Mouse (Mus musculus) lung, embryonic 16.5 days (tissue): ENCODE data around the gene Mrgprd. TPM values are rescaled to one million over a fixed set of nuclear protein-coding genes. Genes with fewer than 3 reads are reported as not detected.

ENCODE experiments used
- ATAC-seq: fragments of 200-750 bp; cut with Nextera tagmentation; 2 replicates; pipeline ENCODE4 v1.8.0; 2017; ENCODE audit warnings: low read depth, mild to moderate bottlenecking, moderate library complexity
- H3K27ac ChIP-seq: fragments of 300-500 bp; sonication (generic); 2 replicates; pipeline ENCODE4 v1.5.1; 2014; ENCODE audit warnings: mild to moderate bottlenecking, control low read depth, low read length
- H3K27me3 ChIP-seq: fragments of 300-500 bp; sonication (generic); 2 replicates; pipeline ENCODE4 v1.6.1; 2014; ENCODE audit warnings: low read depth, low read length, mixed read lengths; ENCODE audit not compliant: control insufficient read depth, insufficient read depth
- H3K36me3 ChIP-seq: fragments of 300-500 bp; sonication (generic); 2 replicates; pipeline ENCODE4 v1.6.1; 2014; ENCODE audit warnings: low read length; ENCODE audit not compliant: control insufficient read depth, insufficient read depth
- H3K4me1 ChIP-seq: fragments of 300-500 bp; sonication (generic); replicated peaks from 2 replicates; pipeline ENCODE4 v1.6.1; 2014; ENCODE audit warnings: low read length, mixed read lengths; ENCODE audit not compliant: control insufficient read depth, insufficient read depth
- H3K4me2 ChIP-seq: fragments of 300-500 bp; sonication (generic); 2 replicates; pipeline ENCODE4 v1.6.1; 2014; ENCODE audit warnings: low read depth, low read length, control low read depth
- H3K4me3 ChIP-seq: fragments of 300-500 bp; sonication (generic); 2 replicates; pipeline ENCODE4 v1.5.1; 2014; ENCODE audit warnings: mild to moderate bottlenecking, low read length, control low read depth
- H3K9ac ChIP-seq: fragments of 300-500 bp; sonication (generic); 2 replicates; pipeline ENCODE4 v1.6.1; 2014; ENCODE audit warnings: low read length, control low read depth
- H3K9me3 ChIP-seq: fragments of 300-500 bp; sonication (generic); 2 replicates; pipeline ENCODE4 v1.6.1; 2016; ENCODE audit warnings: low read length; ENCODE audit not compliant: control insufficient read depth
- WGBS: fragments of 180-500 bp; shearing (Covaris S2); extraction: QIAGEN DNeasy Blood & Tissue Kit; methylation state at CpG from one replicate; pipeline ENCODE4 v1.1.7; 2014; 5-methylcytosine and 5-hydroxymethylcytosine counted together
- polyA plus RNA-seq: library from polyadenylated mRNA; unstranded; fragments of >200 nt; fragmentation: Nextera tagmentation; extraction: Ambion mirVana; gene quantifications from 2 replicates; pipeline ENCODE4 v1.2.1, GENCODE M21; 2015

Gene Mrgprd
- polyA plus RNA-seq, 1 experiment from 2014 or later, result not detected

DNA sequence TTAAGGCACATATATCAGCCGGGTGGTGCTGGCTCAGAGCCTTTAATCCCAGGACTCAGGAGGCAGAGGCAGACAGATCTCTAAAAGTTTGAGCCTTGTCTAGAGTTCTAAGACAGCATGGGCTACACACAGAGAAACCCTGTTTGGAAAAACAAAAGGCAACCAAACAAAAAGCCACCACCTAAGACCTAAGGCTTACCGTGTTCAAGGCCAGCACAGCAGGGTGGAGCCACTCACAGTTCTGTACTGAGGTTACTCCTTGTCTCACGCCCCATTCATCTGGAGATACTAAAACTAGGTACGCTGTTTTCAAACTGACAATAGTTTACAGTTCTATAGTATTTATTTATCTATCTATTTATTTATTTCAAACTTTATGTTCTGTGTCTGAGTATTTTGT lies 29.2 kb upstream of the Mrgprd start:
- no peak overlapping the region for H3K9ac ChIP-seq
- peaks cover 14% of the 10 kb centered on the region for H3K4me1 ChIP-seq
- ATAC-seq, result no peak
- H3K36me3 ChIP-seq, result no peaks in the 10 kb centered on the region
- no peak overlapping the region for H3K27ac ChIP-seq
- WGBS, result 77% methylated on average over 4 of the region's 4 CpGs
- H3K4me2 ChIP-seq, result no peak overlapping the region
- no peak overlapping the region for H3K4me3 ChIP-seq
- no peaks in the 10 kb centered on the region for H3K27me3 ChIP-seq
- H3K9me3 ChIP-seq, result no peaks in the 10 kb centered on the region

DNA sequence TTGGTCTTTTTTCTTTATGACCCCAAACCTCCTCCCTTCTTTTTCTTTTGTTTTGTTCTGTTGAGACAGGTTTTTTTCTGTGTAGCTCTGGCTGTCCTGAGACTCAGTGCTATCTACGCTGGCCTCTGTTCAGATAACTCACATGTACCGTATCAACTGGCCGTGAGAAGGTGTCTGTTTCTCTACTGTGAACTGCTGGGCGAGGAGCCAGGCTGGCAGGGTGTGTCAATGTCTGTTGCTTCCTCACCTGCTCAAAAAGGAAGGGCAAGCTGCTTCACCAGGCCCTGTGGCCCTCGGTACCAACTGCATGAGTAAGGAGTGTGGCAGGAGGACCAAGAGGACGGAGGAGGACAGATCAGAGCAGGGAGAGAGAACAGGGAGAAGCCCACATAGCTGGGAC lies 27.2 kb upstream of the Mrgprd start:
- H3K9me3 ChIP-seq, result no peaks in the 10 kb centered on the region
- no peak overlapping the region for H3K27ac ChIP-seq
- no peak overlapping the region for H3K4me2 ChIP-seq
- peaks cover 8% of the 10 kb centered on the region for H3K4me1 ChIP-seq
- H3K4me3 ChIP-seq, result no peak overlapping the region
- 58% methylated on average over 6 of the region's 6 CpGs for WGBS
- ATAC-seq, result no peak
- no peaks in the 10 kb centered on the region for H3K27me3 ChIP-seq
- no peaks in the 10 kb centered on the region for H3K36me3 ChIP-seq
- H3K9ac ChIP-seq, result no peak overlapping the region

DNA sequence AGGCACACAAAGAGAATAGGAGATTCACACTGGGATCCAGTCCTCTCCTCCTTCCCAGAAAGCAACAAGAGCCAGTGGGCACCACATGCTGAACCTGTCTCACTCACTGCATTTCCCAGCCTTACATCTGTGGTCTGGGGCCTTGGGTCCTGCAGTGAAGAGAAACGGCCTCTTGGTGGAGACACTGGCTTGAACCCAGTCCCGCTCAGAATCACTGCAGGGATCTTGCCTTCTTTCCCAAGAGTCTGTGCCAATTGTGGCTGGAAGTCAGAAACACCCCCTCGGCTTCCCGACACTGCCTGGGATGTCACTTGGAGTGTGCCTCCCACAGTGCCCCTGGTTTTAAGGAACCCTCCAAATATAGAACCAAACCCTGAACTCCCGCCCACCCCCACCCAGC lies 25.3 kb upstream of the Mrgprd start:
- WGBS, result 24% methylated on average over 5 of the region's 5 CpGs
- Histone ChIP-seq H3K27me3 (no peaks in the 10 kb centered on the region), H3K4me3 (no peak overlapping the region), H3K9me3 (no peaks in the 10 kb centered on the region), H3K9ac (no peak overlapping the region), H3K27ac (no peak overlapping the region), H3K4me2 (no peak overlapping the region), H3K36me3 (no peaks in the 10 kb centered on the region), H3K4me1 (no peaks in the 10 kb centered on the region)
- peak; percentile 51 for ATAC-seq

DNA sequence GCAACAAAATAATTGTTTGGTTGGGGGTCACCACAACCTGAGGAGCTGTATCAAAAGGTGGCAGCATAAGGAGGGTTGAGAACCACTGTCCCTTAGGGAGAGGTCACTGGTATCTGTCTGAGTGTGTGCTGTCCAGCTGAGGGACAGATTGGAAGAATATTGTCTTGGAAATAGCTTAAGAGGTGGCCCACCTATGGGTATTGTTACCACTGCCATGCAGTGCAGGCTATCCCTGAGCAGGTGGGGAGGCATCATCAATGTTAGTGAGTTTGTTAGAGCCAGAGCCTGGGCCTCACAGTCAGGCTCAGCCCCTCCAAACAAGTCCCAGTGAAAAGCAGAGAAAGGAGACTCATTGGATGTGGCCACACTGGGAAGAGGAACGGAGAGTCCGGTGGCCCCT lies 22.8 kb upstream of the Mrgprd start:
- 78% methylated on average over 2 of the region's 2 CpGs for whole genome bisulfite sequencing
- Histone ChIP-seq H3K9ac (no peak overlapping the region), H3K27ac (no peak overlapping the region), H3K36me3 (no peaks in the 10 kb centered on the region), H3K9me3 (no peaks in the 10 kb centered on the region), H3K27me3 (no peaks in the 10 kb centered on the region), H3K4me3 (no peak overlapping the region), H3K4me2 (no peak overlapping the region), H3K4me1 (no peaks in the 10 kb centered on the region)
- ATAC-seq, result no peak

DNA sequence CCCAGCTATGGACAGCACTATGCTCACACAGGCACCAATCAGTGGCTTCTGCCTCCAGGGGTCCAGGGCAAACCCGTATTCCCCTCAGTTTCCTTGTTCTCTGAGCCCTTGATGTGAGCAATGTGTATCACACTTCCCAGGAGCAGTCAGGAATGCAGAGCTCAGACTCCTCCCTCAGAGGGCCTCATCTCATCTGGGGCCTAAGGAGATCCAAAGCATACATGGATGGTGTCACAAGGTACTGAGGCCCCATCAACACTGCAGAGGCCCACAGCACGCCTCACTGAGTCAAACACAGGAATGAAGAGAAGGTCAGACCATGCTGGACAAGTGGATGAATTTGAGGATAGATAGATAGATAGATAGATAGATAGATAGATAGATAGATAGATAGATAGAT lies 21.9 kb upstream of the Mrgprd start:
- no peak for ATAC-seq
- H3K9me3 ChIP-seq, result no peaks in the 10 kb centered on the region
- H3K4me3 ChIP-seq, result no peak overlapping the region
- H3K4me1 ChIP-seq, result no peaks in the 10 kb centered on the region
- H3K27me3 ChIP-seq, result no peaks in the 10 kb centered on the region
- WGBS, result 57% methylated on average over 2 of the region's 2 CpGs
- H3K4me2 ChIP-seq, result no peak overlapping the region
- H3K27ac ChIP-seq, result no peak overlapping the region
- no peak overlapping the region for H3K9ac ChIP-seq
- H3K36me3 ChIP-seq, result no peaks in the 10 kb centered on the region

DNA sequence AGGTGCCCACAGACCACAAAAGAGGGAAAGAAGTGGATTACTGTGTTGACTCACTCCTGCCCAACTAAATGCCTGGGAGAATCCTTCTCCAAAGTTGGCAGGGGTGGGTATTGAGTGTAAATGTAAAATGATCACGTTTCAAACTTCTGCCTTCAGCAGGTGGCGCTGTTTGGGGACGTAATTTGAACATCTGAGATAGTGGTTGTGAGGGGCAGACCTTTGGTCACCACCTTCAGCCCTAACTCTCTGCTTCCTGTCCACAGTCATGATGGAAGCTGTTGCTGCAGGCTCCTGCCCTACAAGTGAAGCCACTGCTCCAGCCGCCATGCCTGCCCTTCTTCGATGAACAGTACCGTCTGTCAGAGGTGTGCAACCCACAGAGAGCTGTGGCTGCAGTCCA lies 20.8 kb upstream of the Mrgprd start:
- WGBS, result 35% methylated on average over 6 of the region's 6 CpGs
- H3K4me3 ChIP-seq, result no peak overlapping the region
- no peak for ATAC-seq

DNA sequence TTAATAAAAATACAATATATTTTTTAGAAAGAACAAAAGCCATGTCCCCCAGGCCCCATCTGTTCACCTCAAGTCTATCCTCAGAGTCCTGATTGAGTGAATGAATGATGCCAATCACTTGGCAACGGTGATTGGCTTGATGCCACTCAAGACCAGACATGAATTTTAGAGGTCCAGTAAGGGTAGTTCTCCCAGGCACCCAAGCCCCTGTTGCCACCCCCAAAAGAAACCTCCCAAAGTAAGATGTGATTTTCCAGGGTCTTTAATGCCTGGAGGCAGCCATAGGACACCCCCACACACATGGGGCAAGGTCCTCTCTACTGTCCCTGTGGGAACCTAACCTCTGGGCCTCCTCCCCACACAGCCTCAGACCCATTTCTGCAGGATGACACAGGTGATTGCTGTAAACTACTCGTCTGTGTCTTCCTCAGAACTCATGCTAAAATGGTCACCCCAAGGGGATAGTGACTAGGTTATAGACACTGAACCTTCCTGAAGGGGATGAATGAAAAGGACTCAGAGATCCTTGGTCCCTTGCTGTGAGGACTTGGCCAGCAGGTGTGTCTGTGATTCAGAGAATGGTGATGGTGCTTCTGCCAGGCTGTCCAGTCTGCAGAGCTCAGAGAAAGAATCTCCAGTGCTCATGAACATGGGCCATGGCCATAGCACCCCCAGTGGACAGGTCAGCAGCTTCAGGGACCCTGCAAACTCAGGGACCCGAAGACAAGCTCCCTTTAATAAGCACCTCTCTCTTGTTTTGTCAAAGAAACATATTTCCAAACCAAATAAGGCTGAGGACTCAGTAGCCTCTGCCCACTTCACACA lies 15.8 kb upstream of the Mrgprd start:
- H3K27me3 ChIP-seq, result no peaks in the 10 kb centered on the region
- H3K4me2 ChIP-seq, result no peak overlapping the region
- no peak overlapping the region for H3K9ac ChIP-seq
- H3K9me3 ChIP-seq, result no peaks in the 10 kb centered on the region
- H3K4me3 ChIP-seq, result no peak overlapping the region
- no peak for ATAC-seq
- no peaks in the 10 kb centered on the region for H3K36me3 ChIP-seq
- WGBS, result 51% methylated on average over 3 of the region's 3 CpGs
- peaks cover 13% of the 10 kb centered on the region for H3K4me1 ChIP-seq
- no peak overlapping the region for H3K27ac ChIP-seq

More for the DNA sequence above, 20.8 kb upstream of the Mrgprd start:
- no peak overlapping the region for H3K27ac ChIP-seq
- no peaks in the 10 kb centered on the region for H3K27me3 ChIP-seq
- no peak overlapping the region for H3K9ac ChIP-seq
- no peak overlapping the region for H3K4me2 ChIP-seq
- H3K36me3 ChIP-seq, result no peaks in the 10 kb centered on the region
- H3K4me1 ChIP-seq, result no peaks in the 10 kb centered on the region
- H3K9me3 ChIP-seq, result no peaks in the 10 kb centered on the region

DNA sequence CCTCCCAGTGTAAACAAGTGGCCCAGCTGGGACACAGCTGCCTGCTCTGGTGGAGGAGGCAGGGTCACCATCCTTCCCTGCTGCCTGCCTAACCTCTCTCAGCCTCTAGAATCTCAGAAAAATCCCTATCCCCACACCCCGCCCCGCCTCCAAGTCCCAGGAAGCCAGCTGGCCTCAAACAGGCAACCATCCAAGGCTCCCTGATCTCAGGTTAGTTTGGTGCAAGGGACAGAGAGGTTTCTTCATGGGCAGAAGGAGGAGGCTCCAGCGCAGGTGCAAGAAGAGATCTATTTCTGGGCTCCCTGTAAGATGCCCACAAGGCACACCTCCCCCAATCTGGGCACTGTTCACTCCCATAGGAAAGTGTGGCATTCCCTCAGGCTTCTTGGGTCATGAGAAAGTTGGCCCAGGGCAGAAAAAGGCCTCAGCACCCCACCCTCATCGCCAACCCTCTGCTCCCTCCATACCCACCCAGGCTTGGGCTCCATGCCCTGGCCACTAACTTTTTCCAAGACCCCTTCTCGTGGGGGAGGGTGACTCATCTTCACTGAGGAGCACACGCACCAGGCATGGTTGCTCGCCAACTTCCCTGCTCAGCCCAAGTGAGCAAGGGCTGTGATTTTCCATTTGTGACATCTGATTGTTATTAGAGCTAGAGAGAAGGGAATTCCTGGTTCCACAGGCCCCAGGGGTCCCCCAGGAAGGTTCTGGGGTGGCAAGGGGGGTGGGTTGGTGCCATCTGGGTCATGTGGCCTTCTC lies 14.9 kb upstream of the Mrgprd start:
- H3K9me3 ChIP-seq, result no peaks in the 10 kb centered on the region
- WGBS, result 52% methylated on average over 7 of the region's 7 CpGs
- no peak for ATAC-seq
- peak overlapping the region; percentile 34; the same call in 1 of the 2 replicates for H3K27ac ChIP-seq
- no peaks in the 10 kb centered on the region for H3K27me3 ChIP-seq
- no peaks in the 10 kb centered on the region for H3K36me3 ChIP-seq
- no peak overlapping the region for H3K4me2 ChIP-seq
- peaks cover 13% of the 10 kb centered on the region for H3K4me1 ChIP-seq
- H3K4me3 ChIP-seq, result no peak overlapping the region
- H3K9ac ChIP-seq, result no peak overlapping the region

DNA sequence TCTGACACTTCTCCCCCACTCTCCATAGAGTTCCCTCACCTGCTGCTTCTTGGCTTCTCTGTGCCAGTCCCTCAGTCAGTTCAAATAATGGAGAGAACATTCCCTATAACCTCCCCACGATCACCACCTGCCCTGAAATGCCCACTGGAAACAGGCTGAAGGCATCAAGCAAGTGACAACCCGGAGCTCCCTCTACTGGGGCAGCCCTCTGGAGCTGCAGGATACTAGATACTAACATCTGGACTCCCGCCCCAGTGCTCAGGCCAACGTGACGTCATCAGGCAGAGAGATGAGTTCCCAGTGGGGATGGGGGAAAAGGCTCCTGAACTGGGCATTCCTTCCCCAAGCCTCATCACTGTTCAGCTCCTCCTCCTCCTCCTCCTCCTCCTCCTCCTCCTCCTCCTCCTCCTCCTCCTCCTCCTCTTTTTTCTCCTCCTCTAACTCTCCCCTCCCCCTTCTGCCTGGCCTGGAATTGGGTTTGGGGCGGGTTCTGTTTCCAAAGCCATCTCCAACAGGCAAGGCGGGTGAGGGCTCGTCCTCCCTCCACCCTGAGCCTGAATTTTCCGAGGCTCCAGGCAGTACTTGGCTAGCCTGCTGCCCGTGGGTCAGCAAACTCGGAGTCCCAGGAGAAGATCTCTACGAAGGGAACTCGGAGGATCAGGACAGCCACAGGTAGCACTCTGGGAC lies 14.2 kb upstream of the Mrgprd start, which contains the start of gene Mrgprf:
Gene Mrgprf (plus strand): TSS at position 508 of the 687 bp plus-strand sequence.
- H3K27ac ChIP-seq, result peak within 1 kb of the TSS; percentile 34; the same call in 1 of the 2 replicates
- H3K9me3 ChIP-seq, result no peaks in the 10 kb centered on the region
- peaks cover 13% of the 10 kb centered on the region for H3K4me1 ChIP-seq
- H3K9ac ChIP-seq, result 0 out of 2 replicates have a peak within 1 kb of the TSS, but pooled peaks have one; percentile 10
- H3K4me3 ChIP-seq, result no peak within 1 kb of the TSS
- ATAC-seq, result no peak
- WGBS, result 32% methylated on average over 12 of the region's 13 CpGs
- H3K27me3 ChIP-seq, result no peaks in the 10 kb centered on the region
- no peak within 1 kb of the TSS for H3K4me2 ChIP-seq
- no peaks in the 10 kb centered on the region for H3K36me3 ChIP-seq
